Mouse (Mus musculus) intestine, embryonic 14.5 days (tissue): ENCODE data around the gene Rgs13. TPM values are rescaled to one million over a fixed set of nuclear protein-coding genes. Genes with fewer than 3 reads are reported as not detected.

ENCODE experiments used
- ATAC-seq: fragments of 200-750 bp; cut with Nextera tagmentation; replicated peaks from 2 replicates; pipeline ENCODE4 v1.8.0; 2017; ENCODE audit warnings: low read depth, moderate number of reproducible peaks, moderate TSS enrichment, moderate library complexity; ENCODE audit not compliant: low FRiP score, low TSS enrichment
- DNase-seq: peaks from one replicate; pipeline ENCODE4 v3.0.0-alpha.2; 2018; ENCODE audit warnings: low spot score
- H3K27ac ChIP-seq: fragments of 300-500 bp; sonication (generic); 2 replicates; pipeline ENCODE4 v1.5.1; 2014; ENCODE audit warnings: low read depth, mild to moderate bottlenecking, control low read depth
- H3K27me3 ChIP-seq: fragments of 300-500 bp; sonication (generic); replicated peaks from 2 replicates; pipeline ENCODE4 v1.6.1; 2014; ENCODE audit warnings: low read length, control low read depth; ENCODE audit not compliant: control insufficient read depth, insufficient read depth
- H3K36me3 ChIP-seq: fragments of 300-500 bp; sonication (generic); 2 replicates; pipeline ENCODE4 v1.6.1; 2014; ENCODE audit warnings: low read length, control low read depth; ENCODE audit not compliant: control insufficient read depth, insufficient read depth
- H3K4me1 ChIP-seq: fragments of 300-500 bp; sonication (generic); replicated peaks from 2 replicates; pipeline ENCODE4 v1.6.1; 2014; ENCODE audit warnings: low read length, control low read depth, mixed read lengths; ENCODE audit not compliant: control insufficient read depth, insufficient read depth
- H3K4me2 ChIP-seq: fragments of 300-500 bp; sonication (generic); 2 replicates; pipeline ENCODE4 v1.6.1; 2014; ENCODE audit warnings: low read length
- H3K4me3 ChIP-seq: fragments of 300-500 bp; sonication (generic); 2 replicates; pipeline ENCODE4 v1.5.1; 2014; ENCODE audit warnings: low read depth, low read length, control low read depth, mixed read lengths
- H3K9ac ChIP-seq: fragments of 300-500 bp; sonication (generic); 2 replicates; pipeline ENCODE4 v1.6.1; 2014; ENCODE audit warnings: mild to moderate bottlenecking, low read length
- H3K9me3 ChIP-seq: fragments of 300-500 bp; sonication (generic); 2 replicates; pipeline ENCODE4 v1.6.1; 2016; ENCODE audit warnings: low read length, control low read depth; ENCODE audit not compliant: control insufficient read depth
- WGBS: fragments of 180-500 bp; shearing (Covaris S2); extraction: QIAGEN DNeasy Blood & Tissue Kit; methylation state at CpG from one replicate; pipeline ENCODE4 v1.1.7; 2014; 5-methylcytosine and 5-hydroxymethylcytosine counted together
- polyA plus RNA-seq: library from polyadenylated mRNA; unstranded; fragments of >200 nt; fragmentation: Nextera tagmentation; extraction: Ambion mirVana; gene quantifications from 2 replicates; pipeline ENCODE4 v1.2.1, GENCODE M21; 2014

Gene Rgs13
- polyA plus RNA-seq, result not detected in 2 replicates

DNA sequence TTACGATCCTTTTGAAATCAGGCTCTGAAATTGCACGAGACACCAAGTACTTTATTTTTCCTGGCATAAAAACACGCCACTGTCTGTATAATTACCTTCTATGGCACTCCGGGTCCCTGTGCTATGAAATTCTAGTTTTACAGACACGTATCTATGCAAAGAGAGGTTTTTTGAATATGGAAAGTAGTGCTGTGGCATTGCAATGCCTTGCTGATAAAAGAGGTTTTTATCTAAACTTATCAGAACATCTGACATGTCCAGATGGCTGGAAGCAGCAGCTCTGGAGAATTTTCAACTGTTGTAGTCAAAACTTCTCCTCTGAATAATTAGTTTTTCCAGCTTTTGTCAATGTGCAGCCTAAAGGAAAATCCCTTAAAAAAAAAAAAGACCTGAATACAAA lies at the start of gene Rgs13:
TSS of gene Rgs13 (minus strand) at position 207 of the 400 bp plus-strand sequence.
- DNase-seq, result no peak
- no peak for ATAC-seq
- H3K27ac ChIP-seq, result no peak within 1 kb of the TSS
- no peak within 1 kb of the TSS for H3K9ac ChIP-seq
- H3K36me3 ChIP-seq, result no peaks in the 10 kb centered on the region
- 81% methylated on average over 5 of the region's 5 CpGs for WGBS
- H3K27me3 ChIP-seq, result no peaks in the 10 kb centered on the region
- no peak within 1 kb of the TSS for H3K4me2 ChIP-seq
- H3K4me3 ChIP-seq, result no peak within 1 kb of the TSS
- H3K4me1 ChIP-seq, result no peaks in the 10 kb centered on the region
- H3K9me3 ChIP-seq, result no peaks in the 10 kb centered on the region

DNA sequence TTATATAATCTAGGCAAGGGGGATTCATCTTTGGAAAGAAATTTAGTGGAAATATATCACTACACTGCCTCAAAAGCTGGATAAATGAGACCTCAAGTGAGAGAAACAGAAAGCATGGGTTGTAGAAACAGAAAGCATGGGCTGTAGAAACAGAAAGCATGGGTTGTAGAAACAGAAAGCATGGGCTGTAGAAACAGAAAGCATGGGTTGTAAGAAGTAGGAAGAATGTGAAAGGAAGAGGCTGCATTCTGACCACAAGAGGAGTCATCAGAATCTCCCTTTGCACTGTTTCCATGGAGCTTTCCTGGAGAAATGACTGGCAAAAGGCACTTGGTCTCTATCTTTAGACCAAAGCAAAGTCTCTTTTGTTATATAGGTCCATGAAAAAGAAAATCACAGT lies 38.1 kb upstream of the Rgs13 start:
- Histone ChIP-seq H3K9me3 (no peaks in the 10 kb centered on the region), H3K4me1 (no peaks in the 10 kb centered on the region), H3K27ac (no peak overlapping the region), H3K27me3 (no peaks in the 10 kb centered on the region), H3K9ac (no peak overlapping the region), H3K36me3 (no peaks in the 10 kb centered on the region), H3K4me2 (no peak overlapping the region), H3K4me3 (no peak overlapping the region)
- ATAC-seq (no peak), DNase-seq (no peak)

DNA sequence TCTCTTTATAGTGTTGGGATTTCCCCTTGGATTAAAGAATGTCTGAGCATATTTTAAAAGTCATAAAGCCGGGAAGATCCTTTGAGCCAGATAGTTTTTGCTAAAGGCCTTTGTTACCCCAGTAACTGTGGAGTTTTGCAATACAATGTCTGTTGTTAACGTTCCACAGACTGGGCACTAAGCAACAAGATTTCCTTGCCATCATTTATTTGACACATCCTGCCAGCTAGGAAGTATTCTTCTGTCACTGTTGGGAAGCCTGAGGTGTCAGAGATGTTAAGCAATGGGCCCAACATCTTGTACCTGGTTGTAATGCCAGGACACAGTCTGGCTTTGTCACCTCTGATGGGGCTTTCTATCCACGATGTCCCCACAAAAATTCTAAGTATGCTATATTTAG lies 33.7 kb upstream of the Rgs13 start:
- no peak overlapping the region for H3K9ac ChIP-seq
- ATAC-seq (no peak), DNase-seq (no peak)
- 54% methylated on average over 3 of the region's 3 CpGs for WGBS
- H3K9me3 ChIP-seq, result no peaks in the 10 kb centered on the region
- no peak overlapping the region for H3K4me2 ChIP-seq
- H3K4me1 ChIP-seq, result no peaks in the 10 kb centered on the region
- no peak overlapping the region for H3K27ac ChIP-seq
- H3K27me3 ChIP-seq, result no peaks in the 10 kb centered on the region
- H3K36me3 ChIP-seq, result no peaks in the 10 kb centered on the region
- no peak overlapping the region for H3K4me3 ChIP-seq

DNA sequence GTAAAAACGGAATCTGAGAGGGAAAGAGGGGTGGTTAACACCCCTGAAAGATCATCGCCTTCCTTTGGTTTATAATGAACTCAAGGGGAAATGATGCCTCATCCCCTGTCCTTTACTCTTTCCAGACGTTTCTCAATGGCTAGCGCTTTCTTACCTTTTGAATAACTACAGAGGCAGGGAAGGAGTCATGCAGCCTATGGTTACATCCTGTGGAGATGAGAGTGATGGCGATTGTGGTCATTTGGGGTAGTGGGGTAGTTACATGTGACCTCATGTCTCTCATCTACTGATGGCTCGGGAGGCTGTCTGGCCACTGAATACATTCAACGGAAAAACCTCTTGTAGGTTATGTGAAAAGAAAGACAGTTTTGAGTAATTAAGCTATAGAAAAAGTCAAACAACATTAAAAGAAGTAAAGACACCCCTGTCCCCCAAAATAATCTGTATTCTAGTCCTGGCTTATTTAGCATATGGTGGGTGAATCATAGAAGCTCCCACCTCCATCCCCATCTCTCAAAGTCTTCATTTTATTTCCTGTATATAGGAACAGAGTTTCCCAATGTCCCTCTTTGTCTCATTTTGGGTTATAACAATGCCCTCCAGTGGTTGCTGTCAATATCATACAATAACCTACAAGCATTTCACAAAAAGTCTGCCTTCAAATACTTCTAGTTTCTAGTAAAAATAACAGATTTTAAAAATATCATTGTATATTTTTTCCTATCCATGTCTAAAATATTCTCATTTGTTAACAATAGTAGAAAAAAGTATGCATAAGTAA lies 29.3 kb upstream of the Rgs13 start:
- H3K36me3 ChIP-seq, result no peaks in the 10 kb centered on the region
- 78% methylated on average over 7 of the region's 7 CpGs for WGBS
- no peak overlapping the region for H3K4me3 ChIP-seq
- H3K27ac ChIP-seq, result no peak overlapping the region
- H3K4me2 ChIP-seq, result no peak overlapping the region
- no peaks in the 10 kb centered on the region for H3K27me3 ChIP-seq
- DNase-seq (no peak), ATAC-seq (no peak)
- H3K4me1 ChIP-seq, result no peaks in the 10 kb centered on the region
- no peak overlapping the region for H3K9ac ChIP-seq
- H3K9me3 ChIP-seq, result no peaks in the 10 kb centered on the region

DNA sequence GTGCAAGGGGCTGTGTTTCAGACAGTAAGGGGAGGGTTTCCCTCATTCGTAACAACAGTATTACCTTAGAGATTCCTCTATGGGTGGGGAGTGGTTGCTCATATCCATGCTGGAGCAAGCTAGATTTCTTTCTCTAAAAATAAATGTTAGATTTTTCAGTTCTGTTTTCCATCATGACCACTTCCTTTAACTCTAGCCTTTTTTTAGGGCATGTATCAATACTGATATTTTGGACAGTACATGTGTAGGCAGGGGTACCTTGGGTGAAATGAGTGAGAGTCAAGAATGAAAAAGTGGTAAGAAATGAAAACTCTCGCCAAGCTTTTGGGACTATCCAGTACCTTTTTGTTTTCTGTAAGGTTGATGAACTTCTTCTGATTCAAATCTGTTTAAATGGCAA lies 27.6 kb upstream of the Rgs13 start:
- H3K9me3 ChIP-seq, result no peaks in the 10 kb centered on the region
- H3K27me3 ChIP-seq, result no peaks in the 10 kb centered on the region
- WGBS, result 91% methylated on average over 2 of the region's 2 CpGs
- no peak overlapping the region for H3K4me2 ChIP-seq
- no peak overlapping the region for H3K27ac ChIP-seq
- no peak for ATAC-seq
- H3K9ac ChIP-seq, result no peak overlapping the region
- no peaks in the 10 kb centered on the region for H3K4me1 ChIP-seq
- DNase-seq, result no peak
- H3K4me3 ChIP-seq, result no peak overlapping the region
- no peaks in the 10 kb centered on the region for H3K36me3 ChIP-seq

DNA sequence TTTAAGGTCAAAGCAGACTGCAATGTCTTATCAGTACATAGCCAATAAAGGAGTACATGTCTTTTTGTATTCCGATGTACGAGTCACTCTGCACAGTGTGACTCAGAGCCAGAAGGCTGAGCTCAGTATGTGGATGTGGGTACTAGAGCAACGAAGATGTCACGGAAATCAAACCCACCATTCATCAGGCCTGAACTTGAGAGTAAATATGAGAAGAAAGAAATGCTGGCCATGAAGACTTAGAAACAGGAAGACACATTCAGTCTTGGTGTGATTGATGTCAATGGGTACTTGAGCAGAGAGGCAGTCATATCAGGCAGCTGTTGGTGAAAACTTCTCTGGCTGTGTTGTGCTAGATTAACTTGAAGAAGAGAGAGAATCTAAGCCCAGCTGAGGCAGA lies 25.8 kb upstream of the Rgs13 start:
- Histone ChIP-seq H3K36me3 (no peaks in the 10 kb centered on the region), H3K9ac (no peak overlapping the region), H3K27ac (no peak overlapping the region), H3K9me3 (no peaks in the 10 kb centered on the region), H3K4me2 (no peak overlapping the region), H3K4me1 (no peaks in the 10 kb centered on the region), H3K27me3 (no peaks in the 10 kb centered on the region), H3K4me3 (no peak overlapping the region)
- ATAC-seq (no peak), DNase-seq (no peak)
- WGBS, result 75% methylated on average over 4 of the region's 4 CpGs

DNA sequence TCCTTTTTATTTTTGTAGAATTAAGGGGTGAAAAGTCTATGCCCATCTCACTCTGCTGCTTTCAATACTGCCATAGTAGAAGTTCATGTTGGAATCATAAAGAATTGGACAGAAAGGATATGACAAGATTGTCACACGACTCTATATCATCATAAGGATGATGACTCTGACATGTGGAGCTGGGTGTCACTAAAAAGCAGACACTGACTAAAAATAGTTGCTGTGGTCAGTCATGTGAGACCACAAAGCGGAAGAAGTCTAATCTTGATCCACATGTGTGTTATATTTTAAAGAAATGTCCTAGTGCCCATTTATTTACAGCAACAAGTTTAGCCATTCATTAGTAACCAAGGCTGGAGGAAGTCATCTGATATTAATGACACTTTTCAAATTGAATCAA lies 23.3 kb upstream of the Rgs13 start:
- Histone ChIP-seq H3K9ac (no peak overlapping the region), H3K27ac (no peak overlapping the region), H3K27me3 (no peaks in the 10 kb centered on the region), H3K4me1 (no peaks in the 10 kb centered on the region), H3K4me2 (no peak overlapping the region), H3K4me3 (no peak overlapping the region), H3K36me3 (no peaks in the 10 kb centered on the region), H3K9me3 (no peaks in the 10 kb centered on the region)
- no peak for ATAC-seq
- 81% methylated on average over 2 of the region's 2 CpGs for WGBS
- no peak for DNase-seq

DNA sequence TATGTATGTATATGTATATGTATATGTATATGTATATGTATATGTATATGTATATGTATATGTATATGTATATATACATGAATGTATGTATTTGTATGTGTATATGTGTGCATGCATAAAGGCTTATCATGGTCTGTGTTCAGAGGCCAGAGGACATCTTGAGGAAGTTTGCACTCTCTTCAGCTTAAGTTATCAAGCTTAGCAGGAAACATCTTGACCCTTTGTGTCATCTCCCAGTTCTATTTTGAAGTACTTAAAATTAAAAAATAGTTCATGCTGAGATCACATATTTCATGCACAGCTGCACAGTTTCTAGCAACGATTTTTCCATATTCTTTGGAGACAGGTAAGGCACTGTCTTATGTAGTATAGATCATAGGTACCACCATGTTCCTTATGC lies 22.4 kb upstream of the Rgs13 start:
- Histone ChIP-seq H3K4me3 (no peak overlapping the region), H3K9ac (no peak overlapping the region), H3K4me2 (no peak overlapping the region), H3K27ac (no peak overlapping the region), H3K4me1 (no peaks in the 10 kb centered on the region), H3K36me3 (no peaks in the 10 kb centered on the region), H3K27me3 (no peaks in the 10 kb centered on the region), H3K9me3 (no peaks in the 10 kb centered on the region)
- WGBS, result 84% methylated on average over 1 of the region's 1 CpGs
- no peak for DNase-seq
- no peak for ATAC-seq

DNA sequence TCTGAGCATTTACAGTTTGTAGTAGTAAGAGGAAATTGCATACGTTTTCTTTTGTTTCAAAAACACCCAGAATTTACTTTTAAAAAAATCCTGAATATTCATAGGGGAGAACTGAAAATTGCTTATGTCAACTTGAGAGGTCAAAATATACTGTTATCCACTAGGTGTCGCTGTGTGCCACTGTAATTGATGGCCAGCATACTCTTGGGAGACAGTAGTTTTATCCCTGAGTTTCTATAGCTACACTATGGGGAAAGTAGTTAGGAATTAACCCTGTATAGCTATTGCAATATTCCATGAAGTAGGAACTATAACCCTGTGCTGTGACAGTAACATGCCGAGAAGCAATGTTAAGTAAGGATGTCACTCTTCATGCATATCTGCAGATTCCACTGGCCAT lies 20.5 kb upstream of the Rgs13 start:
- H3K4me1 ChIP-seq, result no peaks in the 10 kb centered on the region
- H3K27me3 ChIP-seq, result no peaks in the 10 kb centered on the region
- H3K27ac ChIP-seq, result no peak overlapping the region
- H3K4me3 ChIP-seq, result no peak overlapping the region
- H3K4me2 ChIP-seq, result no peak overlapping the region
- H3K36me3 ChIP-seq, result no peaks in the 10 kb centered on the region
- 30% methylated on average over 3 of the region's 3 CpGs for WGBS
- ATAC-seq (no peak), DNase-seq (peak; percentile 66)
- no peak overlapping the region for H3K9ac ChIP-seq
- H3K9me3 ChIP-seq, result no peaks in the 10 kb centered on the region
